Mouse (Mus musculus): Measurements from ENCODE around the gene Ablim1. TPM values are rescaled to one million over a fixed set of nuclear protein-coding genes. Genes with fewer than 3 reads are reported as not detected.
A peak's percentile ranks its signal among the peaks of the same experiment; 100 is the strongest.

Ablim1 gene
- total RNA-seq, 2 experiments from 2014 or later, result 384 to 401 TPM

DNA sequence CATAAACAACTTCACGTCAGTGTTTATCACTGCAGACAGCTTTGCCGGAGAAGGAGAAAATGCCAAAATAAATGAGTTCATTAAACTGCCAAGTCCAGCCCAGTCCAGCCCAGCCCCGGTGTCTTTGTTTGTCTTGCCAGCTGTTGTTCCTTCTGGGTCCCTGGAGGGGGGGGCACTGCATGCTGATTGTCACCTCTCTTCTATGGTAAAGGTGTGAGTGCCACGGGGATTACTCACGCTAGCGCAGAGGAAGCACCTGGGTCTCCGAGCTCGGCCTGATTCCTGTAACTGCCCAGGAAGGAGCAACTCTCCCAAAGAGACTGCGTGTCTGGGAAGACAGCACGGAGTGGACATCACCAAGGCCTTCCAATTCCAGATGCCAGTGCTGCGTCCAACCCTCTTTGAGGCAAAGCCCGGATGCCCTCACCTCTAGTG, 12.7 kb downstream of the Ablim1 start:
- peak; percentile 62 to 70 for DNase-seq

DNA sequence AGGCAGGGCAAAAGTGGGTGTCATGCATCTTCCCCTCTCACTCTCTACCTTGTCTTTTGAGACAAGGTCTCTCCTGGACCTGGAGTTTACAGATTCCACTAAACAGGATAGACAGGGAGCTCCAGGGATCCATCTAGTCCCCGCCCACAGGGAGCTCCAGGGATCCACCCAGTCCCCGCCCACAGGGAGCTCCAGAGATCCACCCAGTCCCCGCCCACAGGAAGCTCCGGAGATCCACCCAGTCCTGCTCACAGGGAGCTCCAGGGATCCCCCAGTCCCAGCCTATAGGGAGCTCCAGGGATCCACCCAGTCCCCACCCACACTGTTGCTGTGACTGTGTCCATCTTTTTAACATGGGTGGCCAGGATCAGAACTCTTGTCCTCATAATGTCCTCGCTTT, 16.7 kb downstream of the Ablim1 start:
- peak; percentile 43 to 69 for DNase-seq

GRCm38 (mm10) chr19:57297447-57297846, 17.3 kb downstream of the Ablim1 start:
- no peak for DNase-seq

- DNase-seq, result peak; percentile 58 to 76
Measured at GRCm38 (mm10) chr19:57296539-57296938, 18.2 kb downstream of the Ablim1 start.

DNA sequence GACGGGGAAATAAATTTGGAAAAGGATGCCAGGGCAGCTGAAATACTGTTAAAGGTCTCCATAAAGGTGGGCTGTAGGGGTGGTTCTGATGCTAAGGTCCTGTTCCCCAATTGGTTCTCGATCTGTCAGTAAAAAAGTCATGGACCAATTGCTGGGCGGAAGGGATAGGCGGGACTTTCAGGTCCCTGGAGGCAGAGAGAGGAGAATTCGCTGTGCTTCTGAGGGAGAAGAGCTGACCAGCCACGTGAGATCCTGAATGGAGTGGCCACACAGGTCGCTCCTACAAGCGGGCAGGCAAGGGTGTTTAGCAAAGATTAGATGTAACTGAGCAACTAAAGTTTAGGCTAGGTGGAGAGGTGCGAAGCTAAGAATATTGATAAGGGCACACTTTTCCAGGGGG, 19.2 kb downstream of the Ablim1 start:
- DNase-seq, result no peak

DNA sequence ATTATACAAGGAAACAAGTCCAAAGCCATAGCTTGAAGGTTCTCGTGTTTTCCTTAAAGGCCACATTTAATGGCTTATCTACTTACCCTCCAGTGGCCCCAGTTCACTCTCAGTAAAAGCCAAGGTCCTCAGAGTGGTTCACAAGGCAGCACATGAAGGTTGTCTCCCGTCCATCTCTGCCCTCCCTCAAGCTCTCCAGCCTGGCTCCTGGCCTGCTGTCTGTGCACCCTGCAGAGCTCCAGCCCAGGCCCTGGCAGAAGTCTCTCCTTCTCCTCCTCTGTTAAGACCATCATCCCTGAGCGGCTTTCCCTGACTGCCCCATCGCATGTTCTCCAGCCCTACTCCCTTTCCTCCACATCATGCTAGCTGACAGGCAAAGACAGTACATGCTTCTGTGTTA, 20.4 kb downstream of the Ablim1 start:
- DNase-seq, result no peak

DNA sequence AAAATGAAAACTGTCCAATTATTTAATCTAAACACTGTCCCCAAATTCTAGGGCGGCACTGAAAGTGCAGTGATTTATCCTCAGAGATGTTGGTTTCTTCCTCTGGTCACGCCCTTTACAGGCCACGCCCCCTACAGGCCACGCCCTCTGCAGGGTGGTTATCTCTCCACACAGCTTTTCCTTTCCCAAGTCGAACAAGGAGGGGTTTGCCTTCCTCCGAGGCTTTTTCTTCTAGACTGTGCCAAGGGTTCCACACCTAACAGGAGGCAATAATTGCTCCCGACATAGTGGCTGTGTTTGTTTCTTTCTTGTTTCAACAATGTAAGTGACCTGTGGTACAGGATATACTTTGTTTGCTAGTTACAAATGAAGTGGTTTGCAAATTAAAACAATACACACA, 21.0 kb downstream of the Ablim1 start:
- peak; percentile 84 to 91 for DNase-seq

GRCm38 (mm10) chr19:57283310-57283709, 31.4 kb downstream of the Ablim1 start:
- no peak for DNase-seq

DNA sequence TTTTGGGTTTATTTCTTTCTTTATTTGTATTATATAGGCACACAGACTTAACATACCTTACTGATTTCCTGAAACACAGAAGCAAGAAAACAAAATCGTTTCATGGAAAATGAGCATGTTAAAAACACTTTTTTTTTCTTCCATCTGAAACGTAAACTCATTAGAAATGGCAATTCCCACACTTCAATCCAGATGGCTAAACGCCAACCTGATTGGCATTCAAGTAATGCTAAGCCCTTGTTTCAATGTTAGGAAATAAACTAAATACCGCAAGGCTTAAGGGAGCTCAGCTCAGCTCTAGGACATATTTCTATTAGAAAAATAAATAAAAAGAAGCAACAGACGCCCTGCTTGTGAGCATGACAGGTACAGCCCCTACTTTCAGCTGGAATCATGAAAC, 32.1 kb downstream of the Ablim1 start:
- no peak for DNase-seq

GRCm38 (mm10) chr19:57279666-57280065, 35.1 kb downstream of the Ablim1 start:
- DNase-seq, result no peak

- DNase-seq, result no peak
Measured at GRCm38 (mm10) chr19:57278263-57278662, 36.5 kb downstream of the Ablim1 start.

DNA sequence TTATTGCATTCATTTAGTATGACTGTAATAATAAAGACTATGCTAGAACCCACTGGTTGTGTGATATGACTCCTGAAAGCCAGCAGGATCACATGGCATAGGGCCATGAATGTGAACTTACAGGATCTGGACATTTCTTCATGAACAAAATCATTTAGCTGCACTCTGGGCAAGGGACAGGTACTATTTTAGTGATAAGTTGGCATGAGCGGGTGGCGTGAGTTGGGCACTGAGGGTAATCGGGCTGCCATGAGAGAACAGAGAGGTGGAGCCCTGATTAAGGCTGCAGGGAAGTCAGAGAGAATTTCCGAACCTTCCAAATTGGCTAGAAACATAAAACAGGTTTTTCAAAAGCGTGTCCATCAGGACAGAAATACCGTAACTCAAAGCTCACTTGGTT, 37.7 kb downstream of the Ablim1 start:
- DNase-seq, result no peak

DNA sequence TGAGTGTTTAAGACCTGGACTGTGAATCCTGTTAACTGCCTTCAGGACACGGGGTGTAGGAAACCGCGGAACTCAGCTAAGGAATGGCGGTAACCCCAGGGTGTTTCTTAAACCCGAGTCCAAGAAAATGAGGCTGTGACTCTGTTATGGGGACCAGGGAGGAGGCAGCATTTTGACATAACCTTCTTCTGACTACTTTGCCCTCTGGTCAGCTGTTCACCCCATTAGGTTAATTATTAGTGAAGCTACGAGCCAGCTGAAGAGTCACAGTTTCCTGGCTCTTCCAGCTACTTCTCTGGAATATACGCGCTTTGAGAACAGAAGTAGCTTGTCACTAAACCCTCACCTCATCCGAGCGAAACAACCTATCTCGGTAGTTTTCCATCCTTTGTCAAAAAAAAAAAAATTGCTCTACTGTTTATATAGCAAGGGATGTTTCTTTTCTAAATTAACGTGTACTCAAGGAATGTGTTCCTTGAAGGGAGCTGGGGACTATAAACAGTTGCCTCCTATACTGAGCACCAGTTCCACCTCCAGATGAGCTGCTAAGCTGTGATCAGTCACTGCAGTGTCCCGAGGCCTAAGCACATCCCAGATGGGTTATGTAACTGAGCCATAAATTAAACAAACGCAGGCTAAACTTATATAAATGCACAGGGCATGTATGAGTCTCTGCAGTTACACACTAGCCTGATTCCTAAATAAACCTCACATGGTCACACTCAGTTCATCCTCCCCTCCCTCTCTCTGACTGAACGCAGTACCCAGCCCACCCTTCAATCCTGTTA, 39.4 kb downstream of the Ablim1 start:
- peak in 1 of 2 experiments; percentile 57 for DNase-seq

DNA sequence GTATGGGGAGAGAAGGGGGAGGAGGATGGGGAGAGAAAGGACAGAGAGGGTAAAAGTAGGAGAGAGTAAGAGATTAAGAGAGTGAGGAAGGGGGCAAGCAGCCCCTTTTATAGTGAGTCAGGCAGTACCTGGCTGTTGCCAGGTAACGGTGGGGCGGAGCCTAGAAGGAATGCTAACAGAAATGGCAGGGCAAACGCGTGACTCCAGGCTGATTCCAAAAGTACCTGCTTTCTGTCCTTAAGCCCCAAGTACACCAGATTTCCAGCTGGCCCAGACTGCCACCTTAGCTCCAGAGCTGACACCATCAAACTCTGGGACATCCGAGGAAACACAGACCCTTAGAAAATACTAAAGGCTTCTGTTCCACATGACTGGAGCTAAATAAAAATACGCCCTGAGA, 40.0 kb downstream of the Ablim1 start:
- DNase-seq, result peak; percentile 43 to 65

DNA sequence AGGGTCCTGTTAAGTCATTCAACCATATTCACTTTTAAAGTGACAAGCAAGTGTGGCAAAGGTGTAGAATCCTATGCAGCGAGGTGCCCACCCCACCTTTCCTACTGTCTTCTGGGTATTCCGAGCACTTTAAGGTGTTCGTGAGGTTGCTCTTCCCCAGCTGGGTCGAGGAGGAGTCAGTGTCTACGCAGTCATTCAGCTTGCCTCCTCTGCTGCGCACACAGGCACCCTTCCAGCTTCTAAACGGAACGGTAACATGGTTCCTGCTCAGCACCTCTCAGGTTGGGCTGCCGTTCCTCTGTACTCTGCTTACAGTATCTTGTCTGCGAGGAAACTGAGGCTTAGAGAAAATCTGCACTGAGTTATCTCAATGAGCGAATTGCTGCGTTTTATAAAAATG, 40.4 kb downstream of the Ablim1 start:
- peak in 1 of 2 experiments; percentile 60 for DNase-seq

DNA sequence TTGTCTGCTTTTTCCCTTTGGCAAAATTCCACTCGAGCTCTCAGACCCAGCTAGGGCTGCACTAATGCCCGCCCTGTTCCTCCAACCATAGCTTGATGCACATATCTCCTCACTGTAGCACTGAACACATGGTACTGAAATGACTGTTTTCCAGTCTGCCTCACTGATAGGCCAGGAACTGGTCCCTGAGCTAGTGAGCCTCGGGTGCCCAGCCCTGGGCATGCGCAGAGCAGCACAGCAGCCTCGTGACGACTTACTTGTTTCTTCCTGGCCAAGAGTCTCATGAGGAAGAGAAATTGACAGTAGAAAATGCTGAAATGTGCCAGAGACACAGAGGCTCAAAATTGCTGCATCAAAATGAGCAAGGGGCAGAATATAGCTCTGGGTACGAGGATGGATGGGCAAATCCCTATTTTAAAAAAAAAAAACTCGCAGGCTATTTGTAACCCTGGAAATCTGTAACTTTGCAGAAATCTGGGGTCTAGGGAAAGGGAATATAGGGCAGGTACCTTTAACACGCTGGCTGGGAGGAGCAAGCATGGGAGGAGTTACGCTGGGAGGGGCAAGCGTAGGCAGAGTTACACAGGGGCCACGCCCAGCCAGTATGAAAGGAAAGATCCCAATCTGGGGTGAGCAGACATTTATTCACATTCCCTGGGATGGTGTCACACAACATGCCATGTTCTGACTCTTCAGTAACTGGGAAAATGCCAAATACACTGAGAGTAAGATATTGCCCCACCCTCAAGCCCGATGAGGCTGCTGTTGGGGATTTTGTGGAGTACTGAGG, 41.7 kb downstream of the Ablim1 start:
- peak; percentile 85 to 91 for DNase-seq

DNA sequence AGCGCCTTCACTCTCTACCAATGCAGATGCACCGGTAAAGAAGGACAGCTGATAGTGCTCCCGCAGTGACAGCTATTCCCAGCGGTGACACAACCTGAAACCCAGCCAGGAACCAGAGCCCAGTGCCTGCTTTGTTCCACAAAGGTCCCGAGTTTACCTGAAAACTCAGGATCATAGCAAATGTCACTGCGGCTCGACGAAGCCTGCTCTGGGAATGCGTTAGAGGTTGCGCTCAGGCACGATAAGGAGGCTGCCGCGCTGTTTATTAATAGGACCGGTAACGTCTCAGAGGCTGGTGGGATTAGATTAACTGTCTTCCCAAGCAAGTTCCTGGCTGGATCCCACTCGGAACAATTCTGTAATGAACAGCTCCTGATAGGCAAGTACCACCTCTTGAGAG, 43.0 kb downstream of the Ablim1 start:
- DNase-seq, result peak; percentile 72 to 76

- DNase-seq, result no peak
Measured at GRCm38 (mm10) chr19:57270711-57271110, 44.0 kb downstream of the Ablim1 start.

DNA sequence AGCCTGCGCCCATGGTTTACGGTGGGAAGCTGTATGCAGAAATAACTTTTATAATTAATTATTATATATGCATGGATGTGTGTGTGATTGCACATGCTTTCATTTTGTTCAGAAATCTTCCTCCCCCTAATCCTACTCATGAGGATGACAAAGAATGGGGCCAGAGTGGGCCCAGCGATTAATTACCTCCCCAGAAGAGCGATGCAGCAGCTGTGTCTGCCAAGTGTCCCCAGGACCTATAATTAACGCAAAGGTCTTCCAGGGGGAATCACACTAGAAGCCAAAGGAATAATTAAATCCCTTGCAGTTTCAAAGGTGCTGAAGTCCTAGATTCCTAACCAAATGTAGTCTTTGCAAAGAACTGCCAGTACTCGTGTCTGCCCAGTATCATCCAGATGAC, 44.9 kb downstream of the Ablim1 start:
- DNase-seq, result peak in 1 of 2 experiments; percentile 34

DNA sequence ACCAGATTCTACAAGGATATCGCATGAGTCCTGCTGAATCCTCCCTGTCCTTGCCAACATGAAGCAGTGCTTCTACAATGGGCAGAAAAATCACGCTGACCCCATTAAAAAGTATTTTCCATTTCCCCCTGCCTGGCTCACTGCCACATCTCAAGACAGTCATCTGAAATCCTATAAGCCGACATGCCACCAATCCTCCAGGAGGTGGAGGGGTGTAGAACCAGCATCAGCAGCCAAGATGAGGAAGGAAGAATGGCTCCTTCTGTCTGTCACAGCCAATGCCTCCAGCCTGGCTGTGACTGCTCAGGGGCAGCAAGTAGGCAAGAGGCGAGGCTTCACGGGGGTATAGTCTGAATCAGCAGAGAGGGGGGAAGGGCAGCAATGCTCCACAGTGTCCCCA, 47.2 kb downstream of the Ablim1 start:
- DNase-seq, result no peak

- DNase-seq, result peak; percentile 73 to 86
Measured at GRCm38 (mm10) chr19:57266374-57267085, 48.2 kb downstream of the Ablim1 start.

DNA sequence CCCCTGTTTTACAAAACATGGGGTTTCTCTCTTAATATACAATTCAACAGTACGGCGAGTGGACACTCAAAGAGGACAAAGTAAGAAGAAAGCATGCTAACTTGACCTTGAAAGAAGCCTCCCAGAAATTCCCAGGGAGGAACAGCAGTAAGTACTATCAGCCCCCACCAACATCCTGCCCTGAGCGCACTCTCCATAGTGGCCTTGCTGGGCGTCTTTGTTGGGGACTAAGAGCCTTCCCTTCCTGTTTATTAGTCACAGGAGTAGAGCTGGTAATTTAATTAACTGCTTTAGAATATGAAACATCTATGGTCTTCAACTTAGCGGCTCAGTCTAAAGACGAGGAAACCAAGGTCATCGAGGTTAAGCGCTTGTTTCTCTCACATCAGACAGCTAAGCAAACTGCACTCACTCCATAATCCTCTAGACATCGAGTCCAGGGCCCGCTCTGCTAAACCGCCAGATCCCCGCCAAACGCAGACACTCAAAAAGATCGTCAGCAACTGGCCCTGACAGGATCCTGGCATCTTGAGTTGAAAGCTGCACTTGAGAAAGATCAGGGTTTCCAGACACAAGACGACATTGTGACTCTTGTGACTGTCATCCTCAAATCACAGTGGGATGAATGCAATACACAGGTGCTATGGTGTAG, 50.3 kb downstream of the Ablim1 start:
- DNase-seq, result peak; percentile 49 to 78

All from heart, adult 18-20 months (tissue).